Mouse (Mus musculus) gastrocnemius, postnatal 10 days (tissue): ENCODE data around the gene Aco2. TPM values are rescaled to one million over a fixed set of nuclear protein-coding genes. Genes with fewer than 3 reads are reported as not detected.

ENCODE experiments used
- DNase-seq: peaks from one replicate; pipeline ENCODE4 v3.0.0; 2021; ENCODE audit warnings: mixed read lengths
- long read RNA-seq, 2 experiments: library from polyadenylated mRNA; stranded (forward); transcript quantifications; one replicate each; pipeline ENCODE4 v2.0.0; 2021
- total RNA-seq, 2 experiments: library from RNA; stranded (reverse); gene quantifications; 2 replicates each; pipeline ENCODE4 v1.2.3; 2021

Aco2 gene
- total RNA-seq = 100 to 1,000 TPM; 789 to 874 TPM
- long read RNA-seq, experiment 1, transcript Aco2-201 (18 exons, 2,918 nt) = major isoform, 1,844 of 2,052 reads
- long read RNA-seq, experiment 1, partial matches to known transcripts = 163 of 2,052 reads
- long read RNA-seq, experiment 1, other reads (novel, unspliced or antisense) = 45 of 2,052 reads
- long read RNA-seq, experiment 2, transcript Aco2-201 (18 exons, 2,918 nt) = major isoform, 1,988 of 2,205 reads
- long read RNA-seq, experiment 2, partial matches to known transcripts = 174 of 2,205 reads
- long read RNA-seq, experiment 2, other reads (novel, unspliced or antisense) = 43 of 2,205 reads

DNA sequence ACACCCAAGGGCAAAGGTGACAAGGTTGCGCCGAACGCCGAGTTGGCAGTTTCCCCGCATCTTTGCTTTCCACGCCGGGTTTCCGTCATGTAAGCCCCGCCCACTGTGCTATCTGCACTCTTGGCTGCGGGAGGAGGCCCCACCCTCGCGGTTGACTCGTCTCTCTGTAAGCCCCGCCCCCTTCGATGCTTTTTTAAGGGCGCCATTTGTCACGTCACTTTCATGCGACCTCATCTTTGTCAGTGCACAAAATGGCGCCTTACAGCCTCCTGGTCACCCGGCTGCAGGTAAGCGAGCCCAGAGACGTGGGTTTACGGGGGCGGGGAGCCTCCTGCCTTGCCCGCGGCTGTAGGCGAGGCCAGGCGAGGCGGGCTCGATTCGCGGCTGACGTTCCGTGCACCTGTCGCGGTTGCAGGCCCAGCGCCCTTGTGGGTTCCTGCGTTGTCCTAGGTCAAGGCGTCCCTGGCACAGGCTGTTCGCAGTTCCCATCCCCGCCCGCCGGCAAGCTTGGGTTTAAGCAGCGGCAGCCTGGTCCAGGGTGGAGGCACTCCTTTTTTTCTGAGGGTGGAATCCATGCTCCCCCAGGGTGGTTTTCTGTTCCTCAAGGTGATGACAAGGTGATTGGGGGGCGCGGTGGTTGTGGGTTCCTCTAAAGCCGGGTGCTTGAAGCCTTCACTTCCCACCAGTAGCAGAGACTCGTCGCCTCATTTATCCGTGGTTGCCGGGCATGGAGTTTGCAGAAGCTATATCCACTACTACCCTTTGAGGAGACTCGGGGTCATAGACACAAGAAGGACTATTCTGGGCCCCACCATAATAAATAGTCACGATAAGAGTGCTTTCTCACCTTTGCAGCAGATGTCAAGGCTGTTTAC is at the start of gene Aco2:
TSS of gene Aco2 (plus strand) at position 48 of the 875 bp plus-strand sequence.
- peak; percentile 99 for DNase-seq

- no peak for DNase-seq
These were observed 49.5 kb upstream of the Aco2 start for GRCm38 (mm10) chr15:81822631-81823030.

- DNase-seq = no peak
These were observed 47.3 kb upstream of the Aco2 start for GRCm38 (mm10) chr15:81824832-81825231.

GRCm38 (mm10) chr15:81828426-81829207 is 43.5 kb upstream of the Aco2 start:
- DNase-seq = no peak

GRCm38 (mm10) chr15:81829208-81829580 is 42.9 kb upstream of the Aco2 start:
- no peak for DNase-seq

GRCm38 (mm10) chr15:81830530-81830929 is 41.6 kb upstream of the Aco2 start:
- DNase-seq = no peak

DNA sequence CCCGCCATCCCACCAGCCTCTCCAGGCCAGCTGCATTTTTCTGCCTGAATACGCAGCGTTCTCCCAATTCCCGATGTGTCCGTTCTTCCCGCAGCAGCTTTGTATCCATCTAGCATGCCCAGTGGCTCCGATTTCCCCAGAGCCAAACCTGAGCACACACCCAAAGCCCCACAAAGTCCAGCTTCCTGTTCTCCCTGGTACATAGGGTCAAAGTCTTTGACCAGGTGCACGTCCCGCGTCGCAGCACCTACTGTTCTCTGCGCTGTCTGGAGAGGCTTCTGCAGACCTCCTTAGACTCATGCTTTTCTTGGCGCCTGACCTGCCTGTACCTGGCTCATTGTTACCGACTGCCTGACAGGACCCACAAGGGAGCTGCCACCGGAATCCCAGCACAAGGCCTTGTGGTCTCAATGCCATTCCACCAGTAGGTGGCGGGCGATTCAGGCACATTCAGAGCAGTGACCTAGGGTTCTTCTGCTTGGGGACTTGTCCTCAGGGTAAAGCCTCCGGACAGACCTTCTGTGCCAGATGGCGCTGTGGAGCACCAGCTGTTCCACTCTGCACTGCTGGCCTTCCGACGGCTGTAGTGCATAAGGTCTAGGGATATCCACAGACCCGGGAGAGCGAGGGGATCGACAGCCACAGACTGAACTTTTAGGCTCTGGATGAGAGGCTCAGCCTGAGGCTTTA is 40.8 kb upstream of the Aco2 start:
- DNase-seq = peak; percentile 90

GRCm38 (mm10) chr15:81832219-81832618 is 39.9 kb upstream of the Aco2 start:
- DNase-seq = no peak

GRCm38 (mm10) chr15:81833481-81833880 is 38.6 kb upstream of the Aco2 start:
- no peak for DNase-seq

DNA sequence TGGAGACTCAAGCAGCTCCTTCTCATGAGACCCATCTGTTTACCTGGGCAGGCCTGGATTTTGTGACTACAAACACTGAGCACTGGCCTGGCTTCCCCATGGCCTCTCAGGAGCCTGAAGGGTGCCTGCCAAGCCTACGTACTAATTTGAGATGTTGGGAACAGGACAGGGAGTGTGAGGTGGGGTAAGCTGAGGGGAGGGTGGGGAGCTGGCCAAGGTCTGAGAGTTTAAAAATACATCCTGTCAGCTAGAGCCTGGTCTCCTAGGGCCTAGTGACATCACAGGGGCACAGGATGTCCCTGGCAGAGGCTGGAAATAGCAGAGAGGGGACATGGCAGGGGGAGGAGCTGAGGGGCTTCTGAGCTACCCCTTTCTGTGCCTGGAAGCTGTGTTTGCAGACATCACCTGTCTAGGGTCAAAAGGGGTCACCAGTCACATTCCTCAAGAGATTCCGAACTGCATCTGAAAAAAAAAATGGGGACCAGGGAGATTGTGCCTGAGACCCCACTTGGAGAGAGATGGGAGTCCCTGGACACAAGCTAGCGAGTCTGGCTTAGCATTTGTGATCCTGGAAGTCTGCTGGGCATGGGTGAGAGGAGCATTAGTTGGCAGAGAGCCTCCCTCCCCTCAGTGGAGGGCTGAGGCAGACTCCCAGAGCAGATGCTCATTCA is 37.8 kb upstream of the Aco2 start:
- peak; percentile 42 for DNase-seq

DNA sequence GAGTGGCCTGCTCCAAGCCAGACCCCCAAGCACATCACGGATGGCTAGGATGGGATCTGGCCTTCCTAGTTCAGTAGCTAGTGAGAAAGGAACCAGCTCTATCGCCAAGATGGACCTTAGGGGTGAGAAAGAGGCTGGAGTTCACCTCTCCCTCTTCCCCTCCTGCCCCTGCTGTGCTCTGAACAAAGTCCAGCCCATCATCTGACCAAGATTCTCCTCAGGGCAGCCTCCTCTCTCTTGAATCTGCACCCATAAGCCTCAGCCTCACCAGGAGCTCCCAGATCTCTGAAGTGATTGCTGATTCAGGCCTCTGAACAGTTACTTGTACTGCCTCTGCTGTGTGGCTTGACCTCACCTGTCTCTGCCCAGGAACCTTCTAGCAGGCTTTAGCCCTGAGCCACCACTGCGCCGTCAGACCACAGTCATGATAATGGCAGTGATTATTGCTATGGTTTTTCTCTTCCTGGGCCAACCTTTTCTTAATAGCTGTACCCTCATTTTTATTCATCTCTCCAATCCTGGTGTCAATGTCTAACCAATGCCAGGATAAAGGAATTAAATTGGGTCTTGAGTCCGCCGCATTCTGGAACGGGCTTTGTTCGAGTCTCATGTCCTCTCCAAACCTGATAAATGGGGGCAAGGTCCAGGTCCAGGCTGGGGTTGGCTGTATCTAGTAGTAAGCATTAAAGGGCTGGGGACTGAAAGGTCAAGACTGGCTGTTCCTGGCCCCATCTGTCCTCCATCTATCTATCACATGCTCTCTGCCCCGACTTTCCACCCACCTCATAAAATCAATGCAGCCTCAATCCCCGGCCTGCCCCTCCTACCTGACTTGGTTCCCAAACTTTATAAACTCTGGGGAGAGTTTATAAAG is 36.9 kb upstream of the Aco2 start:
- DNase-seq = no peak

GRCm38 (mm10) chr15:81836124-81836821 is 35.8 kb upstream of the Aco2 start:
- DNase-seq = peak; percentile 83

GRCm38 (mm10) chr15:81836966-81837920 is 34.9 kb upstream of the Aco2 start:
- no peak for DNase-seq

GRCm38 (mm10) chr15:81838554-81839235 is 33.4 kb upstream of the Aco2 start:
- DNase-seq = no peak

GRCm38 (mm10) chr15:81839634-81840033 is 32.5 kb upstream of the Aco2 start:
- DNase-seq = peak; percentile 79

DNA sequence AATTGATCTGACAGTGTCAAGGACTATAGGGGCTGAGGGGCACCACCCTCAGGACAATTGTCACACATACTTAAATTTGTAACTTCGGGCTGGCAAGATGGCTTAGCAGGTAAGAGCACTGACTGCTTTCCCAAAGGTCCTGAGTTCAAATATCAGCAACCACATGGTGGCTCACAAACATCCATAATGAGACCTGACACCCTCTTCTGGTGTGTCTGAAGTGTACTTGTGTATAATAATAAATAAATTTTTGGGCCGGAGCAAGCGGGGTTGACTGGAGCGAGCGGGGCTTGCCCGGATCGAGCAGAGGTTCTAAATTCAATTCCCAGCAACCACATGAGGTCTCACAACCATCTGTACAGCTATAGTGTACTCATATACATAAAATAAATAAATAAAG is 31.8 kb upstream of the Aco2 start:
- DNase-seq = no peak

DNA sequence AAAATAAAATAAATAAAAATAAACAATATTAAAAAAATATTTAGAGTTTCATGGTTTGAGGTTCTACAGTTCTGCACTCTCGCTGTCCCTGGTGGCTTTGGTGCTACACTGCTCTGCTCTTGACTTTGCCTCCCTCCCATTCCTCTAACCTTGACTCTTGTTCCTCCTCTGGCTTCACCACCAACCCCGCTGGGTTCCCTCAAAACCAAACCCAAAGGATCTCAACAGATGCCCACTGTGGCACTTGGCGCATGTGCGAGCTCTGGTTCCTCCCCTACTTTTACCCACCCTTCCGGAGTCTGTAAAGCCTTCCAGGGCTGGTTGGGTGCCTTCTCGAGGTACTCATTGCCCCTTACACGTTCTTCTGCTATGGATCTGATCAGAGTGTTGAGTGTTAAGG is 29.8 kb upstream of the Aco2 start:
- DNase-seq = no peak

GRCm38 (mm10) chr15:81845033-81845625 is 27.0 kb upstream of the Aco2 start:
- DNase-seq = no peak
